Mouse (Mus musculus): Measurements from ENCODE around the gene Map7.

The Map7 gene

GRCm38 (mm10) chr10:20287369-20287768, 139.1 kb downstream of the Map7 start:
- no peak for DNase-seq (ENCODE audit: low spot score)

- DNase-seq (ENCODE audit: low spot score), result peak; percentile 53
Observed at GRCm38 (mm10) chr10:20290467-20290883, 142.2 kb downstream of the Map7 start.

GRCm38 (mm10) chr10:20295961-20296360, 147.7 kb downstream of the Map7 start:
- no peak for DNase-seq (ENCODE audit: low spot score)

GRCm38 (mm10) chr10:20298152-20298920, 150.1 kb downstream of the Map7 start:
- DNase-seq (ENCODE audit: low spot score), result no peak

- no peak for DNase-seq (ENCODE audit: low spot score)
Observed at GRCm38 (mm10) chr10:20299114-20299513, 150.8 kb downstream of the Map7 start.

- DNase-seq (ENCODE audit: low spot score), result no peak
Observed at GRCm38 (mm10) chr10:20310969-20311769, 162.9 kb downstream of the Map7 start.

- peak; percentile 92 for DNase-seq (ENCODE audit: low spot score)
Observed at GRCm38 (mm10) chr10:20311918-20312735, 163.9 kb downstream of the Map7 start, which contains the start of gene Bclaf1. Gene Bclaf1 (plus strand): TSS chr10:20312469.

- DNase-seq (ENCODE audit: low spot score), result peak; percentile 75
Observed at GRCm38 (mm10) chr10:20312736-20313301, 164.5 kb downstream of the Map7 start.

- no peak for DNase-seq (ENCODE audit: low spot score)
Observed at GRCm38 (mm10) chr10:20313447-20313846, 165.2 kb downstream of the Map7 start.

- no peak for DNase-seq (ENCODE audit: low spot score)
Observed at GRCm38 (mm10) chr10:20313941-20314340, 165.7 kb downstream of the Map7 start.

GRCm38 (mm10) chr10:20314797-20315196, 166.5 kb downstream of the Map7 start:
- DNase-seq (ENCODE audit: low spot score), result no peak

- DNase-seq (ENCODE audit: low spot score), result no peak
Observed at GRCm38 (mm10) chr10:20317466-20317865, 169.2 kb downstream of the Map7 start.

GRCm38 (mm10) chr10:20326226-20326625, 178.0 kb downstream of the Map7 start:
- DNase-seq (ENCODE audit: low spot score), result no peak

Measured in ovary, postnatal 10 days (tissue).